Mouse (Mus musculus) bone marrow, adult 2 months (tissue): ENCODE measurements around the gene Flywch1.

ENCODE experiments used
- CTCF ChIP-seq: fragments of 200-500 bp; IDR thresholded peaks from 2 replicates; pipeline ENCODE4 v1.5.1; 2011; ENCODE audit warnings: low read length, control low read depth; ENCODE audit not compliant: control insufficient read depth, insufficient read depth
- POLR2A ChIP-seq: fragments of 200-500 bp; IDR thresholded peaks from 2 replicates; pipeline ENCODE4 v1.6.1; 2011; ENCODE audit warnings: low read depth, mild to moderate bottlenecking, control low read depth, low read length, borderline replicate concordance; ENCODE audit not compliant: control insufficient read depth

DNA sequence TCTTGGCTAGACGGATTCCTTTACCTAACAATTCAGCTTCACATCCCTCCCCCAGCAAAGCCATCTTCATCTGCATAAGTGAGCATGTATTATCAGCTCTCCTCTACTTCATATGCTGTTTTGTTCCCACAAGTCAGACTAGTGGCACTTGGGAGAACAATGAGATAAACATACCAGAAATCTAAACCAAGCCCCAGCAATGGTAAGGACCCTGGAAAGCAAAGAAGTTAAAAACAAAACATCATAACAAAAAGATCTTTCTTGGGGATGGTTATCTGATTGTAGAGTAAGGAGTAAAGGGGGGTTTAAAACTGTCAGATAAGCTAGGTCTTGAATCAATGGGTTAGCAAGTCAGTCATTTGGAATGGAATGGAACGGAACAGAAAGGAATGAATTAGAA lies 909 bp downstream of the Flywch1 start:
- TF ChIP-seq CTCF (no peak), POLR2A (no peak)
